Mouse (Mus musculus): ENCODE measurements around the gene Enoph1. TPM values are rescaled to one million over a fixed set of nuclear protein-coding genes. Genes with fewer than 3 reads are reported as not detected.

The Enoph1 gene
- 37.5 and 40.0 TPM in 2 replicates for total RNA-seq (2017)

DNA sequence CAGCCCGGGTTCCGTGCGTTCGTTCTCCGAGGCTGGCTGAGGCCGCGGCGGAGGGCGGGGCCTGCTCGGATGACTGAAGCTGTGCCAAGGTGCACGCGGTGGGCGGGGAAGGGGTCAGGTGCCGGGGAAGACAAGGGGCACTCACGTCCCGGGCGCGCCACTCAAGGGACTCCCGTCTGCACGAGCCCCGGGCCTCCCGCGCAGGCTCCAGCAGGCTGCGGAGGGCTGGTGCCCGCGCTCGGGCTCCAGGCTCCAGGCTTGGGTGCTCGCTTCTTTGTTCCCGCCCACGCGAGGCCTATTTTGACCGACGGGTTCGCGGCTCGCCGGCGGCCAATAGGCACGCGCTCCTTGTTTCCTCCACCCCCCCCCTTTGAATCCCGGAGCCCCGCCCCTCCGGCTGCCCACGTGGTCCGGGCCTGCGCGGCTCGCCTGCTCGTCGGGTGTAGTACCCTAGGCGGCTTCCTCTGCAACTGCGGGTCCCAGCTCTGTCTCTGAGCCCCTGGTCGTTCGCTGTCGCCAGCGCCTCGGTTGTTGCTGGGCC lies at the start of gene Enoph1, which contains the start of gene Hnrnpdl:
TSS of gene Enoph1 (plus strand) at position 384 of the 541 bp plus-strand sequence.
TSS of gene Hnrnpdl (minus strand) at position 63 of the 541 bp plus-strand sequence.
- peak; percentile 58 to 67 for ATAC-seq (replicated peaks in 1 of 2; ENCODE audit: insufficient read depth in 1 of 2, low FRiP score in 2 of 2, low TSS enrichment in 1 of 2, low read depth in 1 of 2, poor library complexity in 2 of 2, severe bottlenecking in 2 of 2)

DNA sequence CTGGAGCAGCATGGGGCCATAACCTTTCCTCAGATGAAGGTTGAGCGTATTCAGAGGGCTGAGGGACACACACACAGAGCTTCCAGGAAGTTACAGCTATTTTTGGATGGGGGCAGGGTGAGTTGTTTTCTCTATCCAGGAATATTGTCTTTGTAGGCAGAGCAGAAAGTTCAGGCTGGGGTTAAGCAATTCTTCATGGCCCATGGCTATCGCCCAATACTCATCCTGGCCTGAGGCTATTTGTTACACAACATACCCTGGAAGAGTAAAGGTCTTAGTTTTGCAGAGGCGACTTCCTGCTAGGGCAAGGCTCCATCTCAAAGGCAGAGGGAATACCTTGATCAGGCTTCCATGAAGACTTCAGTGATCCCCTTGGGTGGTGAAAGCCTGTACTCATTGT lies 45.6 kb upstream of the Enoph1 start:
- no peak for ATAC-seq (replicated peaks in 1 of 2; ENCODE audit: insufficient read depth in 1 of 2, low FRiP score in 2 of 2, low TSS enrichment in 1 of 2, low read depth in 1 of 2, poor library complexity in 2 of 2, severe bottlenecking in 2 of 2)

DNA sequence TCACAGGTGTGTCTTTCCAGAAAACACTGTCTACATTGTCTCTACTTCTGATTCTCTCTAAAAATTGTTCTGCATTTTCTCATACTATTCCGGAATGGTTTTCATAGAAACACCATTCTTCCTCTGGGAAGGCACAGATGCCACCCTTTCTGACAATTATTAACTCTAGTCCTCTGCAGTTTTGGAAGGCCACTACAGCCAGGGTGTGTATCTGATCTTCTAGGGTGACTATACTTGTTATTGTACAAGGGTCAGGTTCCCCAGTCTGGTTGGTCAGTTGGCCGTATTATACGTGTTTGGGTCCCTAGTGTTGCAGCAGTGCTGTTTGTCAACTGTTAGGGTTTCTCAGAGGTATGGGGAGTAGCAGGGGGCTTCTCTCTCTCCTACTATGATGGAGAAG lies 45.1 kb upstream of the Enoph1 start:
- ATAC-seq (replicated peaks in 1 of 2; ENCODE audit: insufficient read depth in 1 of 2, low FRiP score in 2 of 2, low TSS enrichment in 1 of 2, low read depth in 1 of 2, poor library complexity in 2 of 2, severe bottlenecking in 2 of 2): no peak

DNA sequence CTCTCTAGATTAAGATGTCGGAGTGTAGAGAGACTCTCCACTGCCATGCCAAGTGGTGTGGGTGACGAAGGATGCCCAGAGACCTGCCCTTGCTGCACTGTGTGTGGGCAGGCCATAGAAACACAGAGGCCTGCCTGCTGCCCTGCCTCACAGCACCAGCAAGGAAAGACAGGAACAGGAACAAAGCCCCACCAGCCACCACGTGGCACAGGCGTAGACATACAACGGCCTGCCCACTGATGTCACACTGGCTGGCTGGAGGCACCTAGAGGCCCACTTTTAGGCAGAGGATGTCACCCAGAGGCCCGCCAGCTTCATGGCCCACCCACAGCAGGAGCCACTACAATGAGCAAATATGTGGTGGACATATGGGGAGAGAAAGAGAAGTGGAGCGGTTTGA lies 39.7 kb upstream of the Enoph1 start:
- ATAC-seq (replicated peaks in 1 of 2; ENCODE audit: insufficient read depth in 1 of 2, low FRiP score in 2 of 2, low TSS enrichment in 1 of 2, low read depth in 1 of 2, poor library complexity in 2 of 2, severe bottlenecking in 2 of 2): peak in 1 of 2 experiments; percentile 53; a peak in 2 of 4 replicates

DNA sequence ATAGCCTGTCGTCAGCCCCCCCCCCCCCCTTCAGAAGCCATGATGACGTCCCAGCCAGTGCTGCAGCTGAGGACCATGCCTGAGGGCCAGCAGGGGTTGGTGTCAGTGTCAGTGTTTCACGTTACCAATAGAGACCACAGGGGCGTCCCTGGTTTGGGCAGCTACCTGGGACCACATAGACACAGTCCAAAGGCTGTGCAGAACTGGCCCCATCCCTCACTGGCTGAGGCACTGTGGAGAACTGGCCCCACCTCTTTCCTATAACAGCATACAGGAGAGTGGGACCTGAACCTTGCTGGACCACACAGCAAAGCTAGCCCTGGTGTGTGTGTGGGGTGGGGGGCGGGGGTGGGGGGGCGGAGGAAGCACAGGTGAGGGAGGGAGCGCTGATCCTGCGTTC lies 39.3 kb upstream of the Enoph1 start:
- no peak for ATAC-seq (replicated peaks in 1 of 2; ENCODE audit: insufficient read depth in 1 of 2, low FRiP score in 2 of 2, low TSS enrichment in 1 of 2, low read depth in 1 of 2, poor library complexity in 2 of 2, severe bottlenecking in 2 of 2)

DNA sequence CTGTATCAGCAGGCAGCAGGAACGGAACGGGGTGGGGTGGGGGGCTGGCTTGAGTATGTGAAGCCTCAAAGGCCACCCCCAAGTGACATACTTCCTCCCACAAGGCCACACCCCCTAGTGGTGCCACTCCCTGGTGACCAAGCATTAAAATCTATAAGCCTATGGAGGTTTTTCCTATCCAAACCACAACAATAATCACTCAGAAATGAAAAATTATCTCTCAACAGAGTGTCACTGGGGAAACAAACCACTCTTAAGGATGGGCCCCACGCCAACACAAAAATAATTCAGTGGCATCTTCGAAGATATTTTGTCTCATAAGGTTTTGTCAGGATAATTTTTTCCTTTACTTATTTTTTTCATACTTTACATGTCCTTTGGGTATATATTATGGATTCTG lies 35.9 kb upstream of the Enoph1 start:
- no peak for ATAC-seq (replicated peaks in 1 of 2; ENCODE audit: insufficient read depth in 1 of 2, low FRiP score in 2 of 2, low TSS enrichment in 1 of 2, low read depth in 1 of 2, poor library complexity in 2 of 2, severe bottlenecking in 2 of 2)

DNA sequence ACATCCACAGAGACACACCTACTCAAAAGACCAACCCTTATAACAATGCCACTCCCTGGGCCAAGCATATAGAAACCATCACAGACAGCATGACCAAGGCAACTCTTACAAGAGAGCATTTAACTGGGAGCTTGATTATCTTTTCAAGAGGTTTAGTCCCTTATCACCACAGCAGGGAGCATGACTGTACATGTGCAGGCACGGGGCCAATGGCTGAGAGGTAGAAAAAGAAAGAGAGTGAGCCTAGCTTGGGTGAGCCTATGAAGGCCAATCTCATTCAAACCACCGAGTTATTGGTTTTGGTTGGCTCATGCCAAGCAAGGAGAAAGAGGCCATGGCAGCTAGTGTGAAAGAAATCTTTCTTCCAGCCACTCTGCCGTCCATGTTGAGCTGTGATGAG lies 34.4 kb upstream of the Enoph1 start:
- ATAC-seq (replicated peaks in 1 of 2; ENCODE audit: insufficient read depth in 1 of 2, low FRiP score in 2 of 2, low TSS enrichment in 1 of 2, low read depth in 1 of 2, poor library complexity in 2 of 2, severe bottlenecking in 2 of 2): no peak

DNA sequence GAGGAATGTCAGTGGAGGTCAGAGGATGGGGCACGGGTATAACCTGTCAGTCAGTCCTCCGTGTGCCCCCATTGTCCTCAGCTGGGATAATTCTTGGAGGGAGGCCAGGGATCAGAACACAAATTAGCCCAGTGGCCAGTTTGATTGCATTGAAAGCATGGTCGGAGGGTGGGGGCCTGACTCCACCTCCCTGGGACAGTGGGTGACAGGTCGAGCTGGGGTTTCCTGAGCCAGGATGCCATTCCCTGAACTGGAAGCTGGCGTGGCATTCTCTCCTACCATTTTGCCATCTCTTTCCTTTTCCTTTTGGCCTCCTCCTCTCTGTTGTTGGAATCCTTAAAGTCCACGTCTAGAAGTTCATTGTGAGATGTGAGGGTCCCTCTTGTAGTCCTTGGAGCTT lies 33.9 kb upstream of the Enoph1 start:
- no peak for ATAC-seq (replicated peaks in 1 of 2; ENCODE audit: insufficient read depth in 1 of 2, low FRiP score in 2 of 2, low TSS enrichment in 1 of 2, low read depth in 1 of 2, poor library complexity in 2 of 2, severe bottlenecking in 2 of 2)

DNA sequence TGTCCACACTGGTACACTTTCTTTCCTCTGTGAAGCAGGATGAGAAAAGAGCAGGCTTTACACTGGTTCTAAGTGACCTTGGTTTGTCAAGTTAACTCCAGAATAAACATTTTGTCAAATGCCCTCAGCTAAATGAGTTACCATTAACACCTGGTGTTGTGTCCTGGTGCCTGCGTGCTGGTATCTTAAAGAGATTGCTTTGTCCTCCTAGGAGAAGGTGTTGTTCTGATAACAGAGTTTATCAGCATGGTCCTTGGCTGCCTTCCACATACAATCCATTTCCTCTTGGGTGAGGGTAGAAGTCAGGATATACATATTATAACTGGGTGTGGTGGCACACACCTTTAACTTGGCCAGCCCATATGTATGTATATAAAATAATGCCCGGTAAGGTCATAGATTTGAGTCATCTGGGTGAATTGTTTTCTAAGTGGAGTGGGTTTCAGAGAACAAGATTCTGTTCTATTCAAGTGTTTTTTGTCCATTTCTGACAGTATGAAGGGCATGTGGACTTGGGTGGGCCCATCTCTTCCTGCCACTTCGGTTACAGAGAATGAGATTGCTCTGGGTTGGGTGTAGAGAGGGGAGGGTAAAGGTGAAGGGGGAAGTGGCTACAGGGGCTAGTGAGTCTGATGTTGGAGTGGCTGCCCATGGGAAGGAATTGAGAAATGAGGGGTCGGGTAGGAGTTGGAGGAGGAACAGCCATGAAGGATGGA lies 33.3 kb upstream of the Enoph1 start:
- ATAC-seq (replicated peaks in 1 of 2; ENCODE audit: insufficient read depth in 1 of 2, low FRiP score in 2 of 2, low TSS enrichment in 1 of 2, low read depth in 1 of 2, poor library complexity in 2 of 2, severe bottlenecking in 2 of 2): no peak

DNA sequence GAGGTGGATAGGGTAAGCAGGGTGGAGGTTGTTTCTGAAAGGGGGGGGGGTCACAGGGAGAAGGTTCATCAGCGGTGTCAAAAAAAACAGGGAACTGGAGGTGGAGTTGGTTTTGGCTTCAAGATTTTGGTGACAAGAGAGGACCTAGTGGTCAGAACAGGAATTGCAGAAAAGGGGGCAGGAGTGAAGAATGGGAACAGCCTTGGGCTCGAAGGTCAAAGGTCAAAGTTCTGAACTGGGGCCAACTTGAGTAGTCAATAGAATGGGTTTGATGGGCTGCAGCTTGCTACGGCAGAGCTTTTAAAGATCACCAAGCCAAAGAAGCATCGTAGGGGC lies 32.8 kb upstream of the Enoph1 start:
- no peak for ATAC-seq (replicated peaks in 1 of 2; ENCODE audit: insufficient read depth in 1 of 2, low FRiP score in 2 of 2, low TSS enrichment in 1 of 2, low read depth in 1 of 2, poor library complexity in 2 of 2, severe bottlenecking in 2 of 2)

DNA sequence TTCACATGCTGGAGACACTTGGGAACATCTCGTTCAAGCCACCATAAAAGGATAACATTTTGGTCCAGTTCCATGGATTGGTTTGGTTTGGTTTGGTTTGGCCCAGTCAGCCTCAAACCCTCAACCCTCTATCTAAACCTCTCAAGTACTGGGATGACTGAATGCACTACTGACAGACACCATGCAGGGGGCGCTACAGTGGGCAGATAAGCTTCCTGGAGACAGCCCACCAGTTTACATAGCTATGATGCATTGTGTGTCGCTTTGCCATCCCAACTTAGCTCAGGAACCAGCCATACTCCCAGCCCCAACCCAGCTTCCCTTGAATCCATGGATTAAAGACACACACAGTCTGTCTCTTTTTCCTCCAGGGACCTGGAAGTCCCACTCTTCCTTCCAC lies 31.3 kb upstream of the Enoph1 start:
- ATAC-seq (replicated peaks in 1 of 2; ENCODE audit: insufficient read depth in 1 of 2, low FRiP score in 2 of 2, low TSS enrichment in 1 of 2, low read depth in 1 of 2, poor library complexity in 2 of 2, severe bottlenecking in 2 of 2): no peak

DNA sequence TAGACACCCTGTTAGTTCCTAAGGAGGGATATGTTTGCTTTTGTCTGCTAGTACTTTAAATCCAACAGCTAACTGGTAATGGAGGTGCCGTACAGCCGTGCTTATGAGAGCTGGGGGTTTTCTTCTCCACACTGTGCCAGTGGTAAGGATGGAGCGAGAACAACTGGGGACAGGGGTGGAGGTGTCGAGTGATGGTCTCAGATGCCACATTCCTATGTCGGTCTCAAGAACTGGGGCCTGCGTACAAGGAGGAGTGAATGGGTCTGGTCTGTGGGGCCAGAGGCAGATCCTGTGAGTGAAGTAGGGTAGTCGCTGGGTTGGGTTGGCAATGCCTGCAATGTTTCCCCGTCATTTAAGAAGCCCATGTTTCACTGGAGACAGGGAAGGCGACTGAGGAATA lies 27.2 kb upstream of the Enoph1 start:
- ATAC-seq (replicated peaks in 1 of 2; ENCODE audit: insufficient read depth in 1 of 2, low FRiP score in 2 of 2, low TSS enrichment in 1 of 2, low read depth in 1 of 2, poor library complexity in 2 of 2, severe bottlenecking in 2 of 2): no peak

DNA sequence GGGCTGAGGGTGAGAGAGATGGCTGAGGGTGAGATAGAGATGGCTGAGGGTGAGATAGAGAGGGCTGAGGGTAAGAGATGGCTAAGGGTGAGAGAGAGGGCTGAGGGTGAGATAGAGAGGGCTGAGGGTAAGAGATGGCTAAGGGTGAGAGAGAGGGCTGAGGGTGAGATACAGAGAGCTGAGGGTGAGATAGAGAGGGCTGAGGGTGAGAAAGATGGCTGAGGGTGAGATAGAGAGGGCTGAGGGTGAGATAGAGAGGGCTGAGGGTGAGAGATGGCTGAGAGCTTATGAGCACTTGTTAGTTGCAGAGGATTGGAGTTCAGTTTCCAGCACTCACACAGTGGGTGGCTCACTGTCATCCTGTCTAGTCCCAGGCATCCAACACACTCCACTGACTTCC lies 19.7 kb upstream of the Enoph1 start:
- ATAC-seq (replicated peaks in 1 of 2; ENCODE audit: insufficient read depth in 1 of 2, low FRiP score in 2 of 2, low TSS enrichment in 1 of 2, low read depth in 1 of 2, poor library complexity in 2 of 2, severe bottlenecking in 2 of 2): no peak

DNA sequence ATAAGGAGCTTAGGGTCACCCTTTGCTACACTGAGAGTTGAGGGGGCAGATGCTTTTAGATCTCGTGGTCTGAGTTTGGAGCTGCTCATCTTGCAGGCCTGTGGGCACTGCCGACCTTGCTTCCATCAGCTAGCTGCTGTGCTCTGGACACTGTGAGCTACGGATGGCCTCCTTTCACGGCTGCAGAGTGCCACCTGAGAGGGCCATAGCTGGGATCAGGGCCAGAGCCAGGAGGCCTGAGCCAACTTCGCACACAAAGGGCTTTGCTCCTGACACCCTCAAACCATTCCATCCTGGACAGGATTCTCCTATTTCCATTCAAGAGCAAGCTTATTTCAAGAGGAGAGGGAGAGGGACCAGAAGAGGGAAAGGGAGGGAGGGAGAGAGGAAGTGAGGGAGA lies 15.4 kb upstream of the Enoph1 start:
- ATAC-seq (replicated peaks in 1 of 2; ENCODE audit: insufficient read depth in 1 of 2, low FRiP score in 2 of 2, low TSS enrichment in 1 of 2, low read depth in 1 of 2, poor library complexity in 2 of 2, severe bottlenecking in 2 of 2): no peak

DNA sequence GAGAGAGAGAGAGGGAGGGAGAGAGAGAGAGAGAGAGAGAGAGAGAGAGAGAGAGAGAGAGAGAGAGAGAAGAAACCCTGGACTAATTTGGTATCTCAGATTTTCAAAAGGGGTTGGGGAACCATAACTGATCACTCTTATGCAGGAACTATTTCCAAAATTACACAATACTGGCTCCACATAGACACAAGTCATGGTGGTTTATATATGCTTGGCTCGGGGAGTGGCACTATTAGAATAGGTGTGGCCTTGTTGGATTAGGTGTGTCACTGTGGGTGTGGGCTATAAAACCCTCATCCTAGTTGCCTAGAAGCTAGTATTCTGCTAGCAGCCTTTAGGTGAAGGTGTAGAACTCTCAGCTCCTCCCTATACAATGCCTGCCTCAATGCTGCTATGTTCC lies 14.9 kb upstream of the Enoph1 start:
- ATAC-seq (replicated peaks in 1 of 2; ENCODE audit: insufficient read depth in 1 of 2, low FRiP score in 2 of 2, low TSS enrichment in 1 of 2, low read depth in 1 of 2, poor library complexity in 2 of 2, severe bottlenecking in 2 of 2): no peak

DNA sequence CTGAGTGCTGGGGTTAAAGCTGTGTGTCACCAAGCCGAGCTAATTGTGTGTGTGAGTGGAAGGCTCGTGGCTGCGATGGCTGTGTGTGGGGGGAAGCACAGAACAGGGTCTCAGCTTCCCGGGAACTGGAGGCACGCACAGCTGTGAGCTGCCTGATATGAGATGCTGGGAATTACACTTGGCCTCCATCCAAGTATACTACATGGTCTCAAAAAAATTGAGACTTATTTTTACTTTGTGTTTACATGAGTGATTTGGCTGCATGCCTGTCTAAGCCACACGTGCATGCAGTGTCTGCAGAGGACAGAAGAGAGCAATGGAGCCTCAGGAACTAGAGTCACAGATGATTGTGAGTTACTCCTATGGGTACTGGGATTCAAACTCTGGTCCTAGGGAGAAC lies 9.7 kb upstream of the Enoph1 start:
- no peak; a peak in 1 of 4 replicates for ATAC-seq (replicated peaks in 1 of 2; ENCODE audit: insufficient read depth in 1 of 2, low FRiP score in 2 of 2, low TSS enrichment in 1 of 2, low read depth in 1 of 2, poor library complexity in 2 of 2, severe bottlenecking in 2 of 2)

DNA sequence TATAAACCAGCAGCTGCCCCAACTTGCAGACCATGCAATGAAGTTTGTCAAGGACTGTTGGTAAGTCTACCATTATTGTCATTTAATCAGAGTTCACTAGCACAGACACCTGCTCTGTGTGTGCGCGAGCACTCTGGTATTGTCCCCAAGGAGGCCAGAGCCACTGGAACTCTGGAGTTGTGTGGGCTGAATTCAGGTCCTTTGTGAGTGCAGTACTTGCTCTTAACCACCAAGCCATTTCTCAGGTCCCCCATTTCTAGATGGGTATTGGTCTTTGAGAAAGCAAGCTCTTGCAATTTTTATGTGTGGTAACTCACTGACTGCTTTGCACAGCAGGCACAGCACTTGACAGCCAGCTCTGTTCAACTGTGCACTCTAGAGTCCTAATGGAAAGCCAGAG lies 7.7 kb upstream of the Enoph1 start:
- 0 out of 4 replicates have a peak, but pooled peaks of 1 of the 2 experiments have one; percentile 15 for ATAC-seq (replicated peaks in 1 of 2; ENCODE audit: insufficient read depth in 1 of 2, low FRiP score in 2 of 2, low TSS enrichment in 1 of 2, low read depth in 1 of 2, poor library complexity in 2 of 2, severe bottlenecking in 2 of 2)

DNA sequence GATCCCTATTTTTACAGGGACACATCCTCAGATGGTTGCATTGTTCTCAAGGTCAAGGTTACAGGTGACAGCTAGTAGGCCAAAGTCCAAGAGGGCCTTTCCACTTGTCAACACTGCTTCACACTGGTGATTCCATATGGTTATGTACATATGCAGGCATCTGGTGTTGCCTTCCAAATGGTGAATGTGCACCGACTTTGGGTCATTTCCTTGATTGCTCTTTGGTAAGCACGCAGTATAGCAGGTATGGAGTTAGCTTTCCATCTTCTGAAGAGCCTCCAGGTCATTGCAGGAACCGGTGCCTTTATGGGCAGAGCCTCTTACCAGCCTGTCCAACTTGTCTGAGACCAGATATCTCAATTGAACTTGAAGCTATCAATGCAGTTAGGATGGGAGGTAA lies 7.1 kb upstream of the Enoph1 start:
- no peak for ATAC-seq (replicated peaks in 1 of 2; ENCODE audit: insufficient read depth in 1 of 2, low FRiP score in 2 of 2, low TSS enrichment in 1 of 2, low read depth in 1 of 2, poor library complexity in 2 of 2, severe bottlenecking in 2 of 2)

DNA sequence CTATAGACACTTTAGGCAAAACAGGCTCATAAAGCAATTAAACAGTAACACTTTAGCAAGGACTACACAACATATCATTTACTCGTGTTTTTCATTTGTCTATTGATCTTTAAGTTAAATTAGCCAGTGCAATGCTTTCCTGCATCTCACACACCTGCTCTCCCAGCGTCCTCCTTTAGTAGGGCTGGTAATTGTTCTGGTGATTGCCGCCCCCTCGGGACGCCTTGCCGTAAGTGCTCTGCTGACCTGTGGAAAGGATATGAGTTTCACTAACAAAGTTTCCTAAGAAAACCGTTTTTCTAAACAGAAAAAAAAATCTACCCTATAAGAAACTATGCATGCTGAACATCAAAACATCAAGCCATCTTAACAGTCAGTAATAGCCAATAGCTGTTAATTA lies 3.8 kb upstream of the Enoph1 start:
- ATAC-seq (replicated peaks in 1 of 2; ENCODE audit: insufficient read depth in 1 of 2, low FRiP score in 2 of 2, low TSS enrichment in 1 of 2, low read depth in 1 of 2, poor library complexity in 2 of 2, severe bottlenecking in 2 of 2): no peak

Data from hematopoietic stem cell, adult 5-6 weeks (primary cell).